Mouse (Mus musculus) midbrain, embryonic 14.5 days (tissue): ENCODE results near the gene Psma3. TPM values are rescaled to one million over a fixed set of nuclear protein-coding genes. Genes with fewer than 3 reads are reported as not detected.

Source experiments
- ATAC-seq: fragments of 200-750 bp; cut with Nextera tagmentation; 2 replicates; pipeline ENCODE4 v1.8.0; 2017; ENCODE audit warnings: moderate number of reproducible peaks, moderate library complexity; ENCODE audit not compliant: low FRiP score, low TSS enrichment
- DNase-seq: peaks from one replicate; pipeline ENCODE4 v3.0.0-alpha.2; 2015
- H3K27ac ChIP-seq: fragments of 300-500 bp; sonication (generic); replicated peaks from 2 replicates; pipeline ENCODE4 v1.5.1; 2014; ENCODE audit warnings: mild to moderate bottlenecking, low read depth, low read length, moderate library complexity
- H3K27me3 ChIP-seq: fragments of 300-500 bp; sonication (generic); 2 replicates; pipeline ENCODE4 v1.6.1; 2014; ENCODE audit warnings: low read length, control low read depth, mixed read lengths; ENCODE audit not compliant: control insufficient read depth, insufficient read depth
- H3K36me3 ChIP-seq: fragments of 300-500 bp; sonication (generic); 2 replicates; pipeline ENCODE4 v1.6.1; 2014; ENCODE audit warnings: low read length, control low read depth; ENCODE audit not compliant: control insufficient read depth, insufficient read depth
- H3K4me1 ChIP-seq: fragments of 300-500 bp; sonication (generic); 2 replicates; pipeline ENCODE4 v1.6.1; 2014; ENCODE audit warnings: mild to moderate bottlenecking, antibody characterized with exemption, low read length, control low read depth; ENCODE audit not compliant: control insufficient read depth, insufficient read depth
- H3K4me2 ChIP-seq: fragments of 300-500 bp; sonication (generic); 2 replicates; pipeline ENCODE4 v1.6.1; 2014; ENCODE audit warnings: mild to moderate bottlenecking, low read length, moderate library complexity
- H3K4me3 ChIP-seq: fragments of 300-500 bp; sonication (generic); replicated peaks from 2 replicates; pipeline ENCODE4 v1.5.1; 2014; ENCODE audit warnings: low read depth, low read length
- H3K9ac ChIP-seq: fragments of 300-500 bp; sonication (generic); replicated peaks from 2 replicates; pipeline ENCODE4 v1.6.1; 2014; ENCODE audit warnings: mild to moderate bottlenecking, low read length, moderate library complexity
- H3K9me3 ChIP-seq: fragments of 300-500 bp; sonication (generic); 2 replicates; pipeline ENCODE4 v1.6.1; 2016; ENCODE audit warnings: low read length, control low read depth, mixed read lengths; ENCODE audit not compliant: control insufficient read depth
- WGBS: fragments of 180-500 bp; shearing (Covaris S2); extraction: QIAGEN DNeasy Blood & Tissue Kit; methylation state at CpG from one replicate; pipeline ENCODE4 v1.1.7; 2014; 5-methylcytosine and 5-hydroxymethylcytosine counted together
- polyA plus RNA-seq: library from polyadenylated mRNA; unstranded; fragments of >200 nt; fragmentation: Nextera tagmentation; extraction: Ambion mirVana; gene quantifications from 2 replicates; pipeline ENCODE4 v1.2.1, GENCODE M21; 2014

Psma3 gene
- polyA plus RNA-seq, 1 experiment from 2014 or later: 552 TPM

DNA sequence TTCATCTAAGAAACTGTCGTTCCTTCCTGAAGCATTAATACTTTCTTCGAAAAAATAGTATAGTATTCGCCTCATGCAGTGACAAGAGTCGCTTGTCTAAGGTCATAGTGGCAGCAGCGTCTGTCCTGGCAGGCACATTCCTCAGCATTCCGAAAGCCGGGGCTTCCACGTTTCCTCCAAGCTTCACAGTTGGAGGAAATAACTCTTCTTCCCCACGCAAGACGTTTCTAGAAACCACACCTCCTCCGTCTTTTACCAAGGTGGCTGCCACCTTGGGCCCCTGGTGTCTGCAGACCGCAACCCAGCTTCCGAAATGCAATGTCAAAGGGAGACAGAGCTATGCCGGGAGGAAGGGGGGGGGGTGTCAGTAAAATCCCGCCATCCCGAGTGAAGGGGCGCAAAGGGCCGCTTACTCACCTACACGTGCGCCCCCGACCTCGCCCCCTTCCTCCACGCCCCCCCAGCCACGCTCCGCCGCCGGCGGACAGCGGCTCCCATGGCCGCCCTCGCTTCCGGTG is 40.5 kb downstream of the Psma3 start:
- WGBS: under 1% methylated on average over 31 of the region's 32 CpGs
- Histone ChIP-seq H3K27ac (peak overlapping the region; percentile 93), H3K4me2 (peak overlapping the region; percentile 82), H3K36me3 (peaks cover 29% of the 10 kb centered on the region), H3K4me3 (peak overlapping the region; percentile 94), H3K27me3 (no peaks in the 10 kb centered on the region), H3K4me1 (peaks cover 25% of the 10 kb centered on the region), H3K9ac (peak overlapping the region; percentile 70), H3K9me3 (no peaks in the 10 kb centered on the region)
- peak; percentile 58 for DNase-seq
- no peak for ATAC-seq

DNA sequence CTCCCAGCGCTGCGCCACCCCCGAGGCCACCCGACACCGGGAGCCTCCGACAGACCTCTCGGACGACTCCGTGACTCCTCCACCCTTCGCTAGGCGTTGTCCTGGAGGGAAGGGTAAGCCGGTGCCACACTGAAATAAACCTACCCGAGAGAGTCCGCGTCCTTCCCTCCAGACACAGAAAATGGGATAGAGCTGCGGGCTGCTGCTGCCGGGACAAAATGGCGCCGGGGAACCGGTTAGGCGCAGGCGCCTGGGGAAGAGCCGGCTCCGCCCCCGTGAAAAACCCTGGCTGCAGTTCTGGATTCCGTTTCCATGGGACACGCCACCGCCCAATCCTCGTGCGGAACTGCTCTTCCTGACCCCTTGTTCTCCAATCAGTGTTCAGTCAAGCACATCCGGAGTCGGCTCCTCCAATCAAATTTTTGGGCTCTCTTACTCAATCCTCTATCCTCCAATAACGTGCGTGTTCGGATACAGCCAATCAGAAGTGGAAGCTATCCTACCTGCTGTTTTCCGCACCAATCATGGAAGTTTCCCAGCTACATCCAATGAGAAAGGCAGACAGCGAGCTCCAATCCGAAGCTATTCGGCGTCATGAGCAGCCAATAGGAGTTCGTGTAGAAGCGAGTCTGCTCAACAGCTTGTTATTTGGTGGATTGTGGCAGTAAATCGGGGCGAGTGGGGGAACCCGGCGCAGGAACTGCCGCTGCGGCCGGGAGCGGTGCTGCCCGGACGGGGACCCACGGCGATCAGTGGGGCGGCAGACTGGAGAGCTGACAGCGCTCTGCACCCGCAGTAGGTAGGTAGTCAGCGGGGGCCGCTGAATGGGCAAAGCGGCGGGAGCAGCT is 41.2 kb downstream of the Psma3 start, which contains the start of gene Arid4a:
TSS of gene Arid4a (plus strand) at position 628 of the 848 bp plus-strand sequence.
- Histone ChIP-seq H3K27ac (peak within 1 kb of the TSS; percentile 93), H3K36me3 (peaks cover 30% of the 10 kb centered on the region), H3K9me3 (no peaks in the 10 kb centered on the region), H3K27me3 (no peaks in the 10 kb centered on the region), H3K4me3 (peak within 1 kb of the TSS; percentile 94), H3K4me2 (peak within 1 kb of the TSS; percentile 82), H3K9ac (peak within 1 kb of the TSS; percentile 75), H3K4me1 (peaks cover 25% of the 10 kb centered on the region)
- ATAC-seq: peak; percentile 98
- WGBS: under 1% methylated on average over 61 of the region's 61 CpGs
- peak; percentile 98 for DNase-seq

DNA sequence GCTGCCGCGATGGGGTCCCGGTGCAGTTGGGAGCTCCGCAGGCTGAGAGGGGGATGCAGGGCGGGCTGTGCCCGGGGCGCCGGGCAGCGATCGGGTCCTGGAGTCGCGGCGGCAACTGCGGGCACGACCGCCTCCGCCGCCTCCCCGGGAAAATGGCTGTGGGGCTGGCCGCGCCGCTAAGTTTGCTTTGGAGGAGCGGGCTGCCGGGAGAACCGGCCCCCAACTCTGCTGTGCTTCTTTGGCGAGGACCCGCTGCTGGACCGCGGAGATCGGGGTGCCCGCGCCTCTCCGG is 41.7 kb downstream of the Psma3 start:
- WGBS: under 1% methylated on average over 33 of the region's 33 CpGs
- peaks cover 32% of the 10 kb centered on the region for H3K36me3 ChIP-seq
- peak overlapping the region; percentile 75 for H3K9ac ChIP-seq

DNA sequence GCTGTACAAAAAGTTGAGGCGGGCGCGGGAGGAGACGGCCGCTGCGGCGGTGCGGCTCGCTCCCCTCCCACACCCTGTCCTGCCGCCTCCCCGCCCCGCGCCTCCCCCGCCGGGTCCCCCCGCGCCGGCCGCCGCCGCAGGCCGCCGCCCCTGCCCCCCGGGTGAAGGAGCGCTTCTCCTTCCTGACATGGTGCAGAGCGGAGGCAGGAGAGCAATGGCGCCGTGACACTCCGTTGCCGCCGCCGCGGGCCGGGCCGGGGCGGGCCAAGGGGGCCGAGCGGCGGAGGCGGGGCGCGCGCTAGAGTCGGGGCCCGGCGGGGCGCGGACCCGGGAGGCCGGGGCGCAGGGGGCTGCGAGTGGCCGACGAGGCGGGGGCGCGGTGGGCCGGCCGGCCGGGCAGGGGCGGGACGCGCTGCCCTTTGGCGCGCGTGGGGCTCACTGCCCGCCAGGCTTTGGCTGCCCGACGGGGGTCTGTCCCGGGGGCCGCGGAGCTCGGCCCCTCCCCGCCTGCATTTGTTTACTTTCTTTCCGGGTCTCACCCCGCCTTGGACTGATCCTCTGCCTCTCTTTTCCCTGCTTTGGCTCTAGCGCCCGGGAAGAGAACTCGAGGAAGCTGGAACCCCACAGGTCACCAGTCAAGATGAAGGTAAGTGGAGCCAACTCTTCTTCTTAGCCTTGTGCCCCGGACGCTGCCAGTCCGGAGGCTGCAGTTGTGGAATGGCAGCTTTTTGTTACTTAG is 42.3 kb downstream of the Psma3 start:
- peaks cover 33% of the 10 kb centered on the region for H3K36me3 ChIP-seq
- peaks cover 25% of the 10 kb centered on the region for H3K4me1 ChIP-seq
- peak overlapping the region; percentile 86 for H3K27ac ChIP-seq
- H3K4me3 ChIP-seq: peak overlapping the region; percentile 94
- H3K9me3 ChIP-seq: no peaks in the 10 kb centered on the region
- under 1% methylated on average over 48 of the region's 82 CpGs for WGBS
- peak; percentile 62 for DNase-seq
- H3K27me3 ChIP-seq: no peaks in the 10 kb centered on the region
- peak overlapping the region; percentile 75 for H3K9ac ChIP-seq
- H3K4me2 ChIP-seq: peak overlapping the region; percentile 81
- peak; percentile 19; the same call in 1 of the 2 replicates for ATAC-seq

More for the DNA sequence above, 41.7 kb downstream of the Psma3 start:
- H3K27ac ChIP-seq: peak overlapping the region; percentile 86
- H3K27me3 ChIP-seq: no peaks in the 10 kb centered on the region
- H3K4me1 ChIP-seq: peaks cover 25% of the 10 kb centered on the region
- H3K4me2 ChIP-seq: peak overlapping the region; percentile 81
- H3K4me3 ChIP-seq: peak overlapping the region; percentile 94
- ATAC-seq (no peak; the same call in 1 of the 2 replicates), DNase-seq (no peak)
- H3K9me3 ChIP-seq: no peaks in the 10 kb centered on the region

DNA sequence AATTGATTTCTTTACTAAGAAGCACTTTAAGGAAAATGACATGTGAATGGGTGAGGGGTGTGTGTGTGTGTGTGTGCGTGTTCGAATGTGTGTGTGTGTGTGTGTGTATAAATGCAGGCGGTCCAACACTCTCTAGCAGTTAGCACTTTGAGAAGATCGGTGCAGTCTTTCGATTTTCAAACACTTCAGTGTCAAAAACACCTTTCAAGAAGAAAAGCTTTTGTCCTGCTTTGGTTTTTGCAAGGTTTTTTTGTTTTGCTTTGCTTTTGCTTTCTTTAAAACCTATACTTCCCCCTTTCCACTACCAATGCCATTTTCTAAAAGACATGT is 42.8 kb downstream of the Psma3 start:
- peak overlapping the region; percentile 81 for H3K4me2 ChIP-seq
- H3K9me3 ChIP-seq: no peaks in the 10 kb centered on the region
- H3K27ac ChIP-seq: peak overlapping the region; percentile 86; the same call in 1 of the 2 replicates
- ATAC-seq (no peak), DNase-seq (no peak)
- H3K36me3 ChIP-seq: peaks cover 32% of the 10 kb centered on the region
- H3K4me1 ChIP-seq: peaks cover 22% of the 10 kb centered on the region
- H3K27me3 ChIP-seq: no peaks in the 10 kb centered on the region
- H3K9ac ChIP-seq: peak overlapping the region; percentile 75
- H3K4me3 ChIP-seq: peak overlapping the region; percentile 94
- WGBS: 15% methylated on average over 5 of the region's 5 CpGs

DNA sequence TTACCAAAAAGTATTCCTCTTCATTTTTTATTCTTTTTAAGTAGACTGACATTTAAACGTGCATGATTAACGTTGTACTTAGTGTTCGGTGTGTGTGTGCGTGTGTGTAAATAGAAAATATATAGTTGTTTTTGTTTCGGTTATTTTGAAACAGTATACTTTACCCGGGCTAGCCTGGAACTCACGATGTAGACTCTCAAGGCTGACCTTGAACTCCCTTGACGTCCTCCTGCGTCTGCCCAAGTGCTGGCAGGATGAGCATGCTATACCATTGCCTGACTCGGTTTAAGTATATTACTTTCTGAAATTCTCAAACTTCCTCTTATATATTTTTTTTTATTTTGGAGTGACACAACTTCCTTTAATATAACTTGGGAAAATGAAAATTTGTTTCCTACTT is 43.4 kb downstream of the Psma3 start:
- no peaks in the 10 kb centered on the region for H3K9me3 ChIP-seq
- DNase-seq (no peak), ATAC-seq (no peak)
- peaks cover 18% of the 10 kb centered on the region for H3K4me1 ChIP-seq
- H3K27ac ChIP-seq: no peak overlapping the region
- WGBS: 87% methylated on average over 10 of the region's 10 CpGs
- no peak overlapping the region for H3K4me2 ChIP-seq
- H3K36me3 ChIP-seq: peaks cover 32% of the 10 kb centered on the region
- H3K27me3 ChIP-seq: no peaks in the 10 kb centered on the region
- H3K9ac ChIP-seq: no peak overlapping the region
- H3K4me3 ChIP-seq: no peak overlapping the region

DNA sequence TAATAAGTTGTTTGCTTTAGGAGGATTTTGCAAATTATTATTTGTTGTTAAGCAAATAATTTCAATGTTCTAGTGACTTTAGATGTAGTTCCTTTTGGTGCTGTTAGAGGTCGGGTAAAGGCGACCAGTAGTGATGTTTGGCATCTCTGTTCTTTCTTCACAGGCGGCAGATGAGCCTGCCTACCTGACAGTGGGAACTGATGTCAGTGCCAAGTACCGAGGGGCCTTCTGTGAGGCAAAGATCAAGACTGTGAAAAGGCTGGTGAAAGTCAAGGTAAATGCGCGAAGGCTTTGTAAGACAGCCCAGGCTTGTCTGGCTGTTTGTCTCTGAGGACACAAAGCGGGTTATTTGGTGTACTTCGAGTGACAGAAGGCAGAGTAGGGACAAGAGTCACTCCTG is 44.8 kb downstream of the Psma3 start:
- Histone ChIP-seq H3K27me3 (no peaks in the 10 kb centered on the region), H3K4me1 (peaks cover 7% of the 10 kb centered on the region), H3K9ac (no peak overlapping the region), H3K4me2 (no peak overlapping the region), H3K4me3 (no peak overlapping the region), H3K27ac (no peak overlapping the region), H3K9me3 (no peaks in the 10 kb centered on the region), H3K36me3 (peaks cover 41% of the 10 kb centered on the region)
- ATAC-seq: no peak
- no peak for DNase-seq
- WGBS: 91% methylated on average over 8 of the region's 8 CpGs

DNA sequence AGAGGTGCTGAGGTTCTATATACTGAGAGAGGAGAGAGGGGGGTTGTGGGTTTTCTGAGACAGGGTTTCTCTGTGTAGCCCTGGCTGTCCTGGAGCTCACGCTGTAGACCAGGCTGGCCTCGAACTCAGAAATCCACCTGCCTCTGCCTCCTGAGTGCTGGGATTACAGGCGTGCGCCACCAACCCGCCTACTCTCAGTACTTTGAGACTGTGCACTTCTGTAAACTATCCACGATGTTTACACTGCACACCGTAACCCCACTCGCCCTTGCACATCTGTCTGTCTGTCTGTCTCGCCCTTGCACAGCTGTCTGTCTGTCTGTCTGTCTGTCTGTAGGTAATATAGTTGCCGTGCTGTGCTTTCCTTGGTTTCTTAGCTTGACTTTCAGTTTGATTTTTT is 50.0 kb downstream of the Psma3 start:
- no peak overlapping the region for H3K4me3 ChIP-seq
- no peak overlapping the region for H3K9ac ChIP-seq
- WGBS: 95% methylated on average over 10 of the region's 10 CpGs
- H3K27ac ChIP-seq: no peak overlapping the region
- no peak overlapping the region for H3K4me2 ChIP-seq
- DNase-seq: no peak
- no peaks in the 10 kb centered on the region for H3K27me3 ChIP-seq
- H3K4me1 ChIP-seq: no peaks in the 10 kb centered on the region
- H3K9me3 ChIP-seq: no peaks in the 10 kb centered on the region
- no peak for ATAC-seq
- peaks cover 82% of the 10 kb centered on the region for H3K36me3 ChIP-seq
